Mouse (Mus musculus): ENCODE results near the gene Elmo2. TPM values are rescaled to one million over a fixed set of nuclear protein-coding genes. Genes with fewer than 3 reads are reported as not detected.

The Elmo2 gene
- polyA plus RNA-seq, 1 experiment from 2014 or later: 70.6 TPM

- no peaks in the 10 kb centered on the region for H3K9me3 ChIP-seq (ENCODE audit: control insufficient read depth, low read length)
Measured at GRCm38 (mm10) chr2:165311577-165311976, 14.7 kb downstream of the Elmo2 start.

GRCm38 (mm10) chr2:165310818-165311425 is 15.4 kb downstream of the Elmo2 start:
- Histone ChIP-seq H3K9ac (ENCODE audit: low read depth, low read length) (no peak overlapping the region; the same call in 1 of the 2 replicates), H3K27me3 (replicated peaks; ENCODE audit: control insufficient read depth, insufficient read depth, low read length) (no peaks in the 10 kb centered on the region), H3K9me3 (ENCODE audit: control insufficient read depth, low read length) (no peaks in the 10 kb centered on the region), H3K4me3 (ENCODE audit: low read depth, low read length) (no peak overlapping the region), H3K4me1 (ENCODE audit: control insufficient read depth, insufficient read depth, low read length) (no peaks in the 10 kb centered on the region), H3K27ac (replicated peaks; ENCODE audit: low read depth, low read length) (no peak overlapping the region), H3K36me3 (ENCODE audit: control insufficient read depth, insufficient read depth, low read length) (peaks cover 93% of the 10 kb centered on the region), H3K4me2 (ENCODE audit: low read depth, low read length) (no peak overlapping the region)
- WGBS: 50% methylated on average over 13 of the region's 13 CpGs
- no peak for ATAC-seq (ENCODE audit: low read depth)
- DNase-seq (ENCODE audit: low spot score): no peak

More at GRCm38 (mm10) chr2:165311577-165311976, 14.7 kb downstream of the Elmo2 start:
- WGBS: 84% methylated on average over 12 of the region's 12 CpGs
- Histone ChIP-seq H3K4me1 (ENCODE audit: control insufficient read depth, insufficient read depth, low read length) (peaks cover under 1% of the 10 kb centered on the region), H3K4me2 (ENCODE audit: low read depth, low read length) (no peak overlapping the region), H3K36me3 (ENCODE audit: control insufficient read depth, insufficient read depth, low read length) (peaks cover 97% of the 10 kb centered on the region), H3K27ac (replicated peaks; ENCODE audit: low read depth, low read length) (no peak overlapping the region), H3K27me3 (replicated peaks; ENCODE audit: control insufficient read depth, insufficient read depth, low read length) (no peaks in the 10 kb centered on the region), H3K4me3 (ENCODE audit: low read depth, low read length) (no peak overlapping the region), H3K9ac (ENCODE audit: low read depth, low read length) (no peak overlapping the region)
- DNase-seq (ENCODE audit: low spot score): no peak
- ATAC-seq (ENCODE audit: low read depth): no peak

GRCm38 (mm10) chr2:165307801-165308200 is 18.5 kb downstream of the Elmo2 start:
- H3K9ac ChIP-seq (ENCODE audit: low read depth, low read length): no peak overlapping the region
- H3K36me3 ChIP-seq (ENCODE audit: control insufficient read depth, insufficient read depth, low read length): peaks cover 92% of the 10 kb centered on the region
- H3K9me3 ChIP-seq (ENCODE audit: control insufficient read depth, low read length): no peaks in the 10 kb centered on the region
- no peaks in the 10 kb centered on the region for H3K27me3 ChIP-seq (replicated peaks; ENCODE audit: control insufficient read depth, insufficient read depth, low read length)
- no peaks in the 10 kb centered on the region for H3K4me1 ChIP-seq (ENCODE audit: control insufficient read depth, insufficient read depth, low read length)
- DNase-seq (ENCODE audit: low spot score): no peak
- H3K27ac ChIP-seq (replicated peaks; ENCODE audit: low read depth, low read length): no peak overlapping the region
- no peak overlapping the region for H3K4me2 ChIP-seq (ENCODE audit: low read depth, low read length)
- 91% methylated on average over 6 of the region's 6 CpGs for WGBS
- no peak overlapping the region for H3K4me3 ChIP-seq (ENCODE audit: low read depth, low read length)
- no peak for ATAC-seq (ENCODE audit: low read depth)

GRCm38 (mm10) chr2:165305438-165305837 is 20.8 kb downstream of the Elmo2 start:
- H3K4me2 ChIP-seq (ENCODE audit: low read depth, low read length): no peak overlapping the region
- H3K9ac ChIP-seq (ENCODE audit: low read depth, low read length): no peak overlapping the region
- no peaks in the 10 kb centered on the region for H3K9me3 ChIP-seq (ENCODE audit: control insufficient read depth, low read length)
- DNase-seq (ENCODE audit: low spot score) (no peak), ATAC-seq (ENCODE audit: low read depth) (no peak)
- WGBS: 94% methylated on average over 8 of the region's 8 CpGs
- H3K27ac ChIP-seq (replicated peaks; ENCODE audit: low read depth, low read length): no peak overlapping the region
- H3K4me1 ChIP-seq (ENCODE audit: control insufficient read depth, insufficient read depth, low read length): no peaks in the 10 kb centered on the region
- H3K4me3 ChIP-seq (ENCODE audit: low read depth, low read length): no peak overlapping the region
- no peaks in the 10 kb centered on the region for H3K27me3 ChIP-seq (replicated peaks; ENCODE audit: control insufficient read depth, insufficient read depth, low read length)
- peaks cover 91% of the 10 kb centered on the region for H3K36me3 ChIP-seq (ENCODE audit: control insufficient read depth, insufficient read depth, low read length)

- Histone ChIP-seq H3K4me2 (ENCODE audit: low read depth, low read length) (no peak overlapping the region), H3K9ac (ENCODE audit: low read depth, low read length) (no peak overlapping the region), H3K4me1 (ENCODE audit: control insufficient read depth, insufficient read depth, low read length) (no peaks in the 10 kb centered on the region), H3K9me3 (ENCODE audit: control insufficient read depth, low read length) (no peaks in the 10 kb centered on the region), H3K4me3 (ENCODE audit: low read depth, low read length) (no peak overlapping the region), H3K36me3 (ENCODE audit: control insufficient read depth, insufficient read depth, low read length) (peaks cover 90% of the 10 kb centered on the region), H3K27me3 (replicated peaks; ENCODE audit: control insufficient read depth, insufficient read depth, low read length) (no peaks in the 10 kb centered on the region), H3K27ac (replicated peaks; ENCODE audit: low read depth, low read length) (no peak overlapping the region)
- DNase-seq (ENCODE audit: low spot score) (no peak), ATAC-seq (ENCODE audit: low read depth) (no peak)
- 86% methylated on average over 17 of the region's 19 CpGs for WGBS
Measured at GRCm38 (mm10) chr2:165304819-165305218, 21.5 kb downstream of the Elmo2 start.

GRCm38 (mm10) chr2:165303354-165304012 is 22.8 kb downstream of the Elmo2 start:
- ATAC-seq (ENCODE audit: low read depth): no peak
- 89% methylated on average over 6 of the region's 6 CpGs for WGBS

GRCm38 (mm10) chr2:165301409-165301808 is 24.9 kb downstream of the Elmo2 start:
- H3K9ac ChIP-seq (ENCODE audit: low read depth, low read length): no peak overlapping the region
- H3K9me3 ChIP-seq (ENCODE audit: control insufficient read depth, low read length): no peaks in the 10 kb centered on the region
- H3K27me3 ChIP-seq (replicated peaks; ENCODE audit: control insufficient read depth, insufficient read depth, low read length): no peaks in the 10 kb centered on the region
- peaks cover 81% of the 10 kb centered on the region for H3K36me3 ChIP-seq (ENCODE audit: control insufficient read depth, insufficient read depth, low read length)
- WGBS: 67% methylated on average over 3 of the region's 3 CpGs
- no peak for ATAC-seq (ENCODE audit: low read depth)
- H3K4me2 ChIP-seq (ENCODE audit: low read depth, low read length): no peak overlapping the region
- no peak for DNase-seq (ENCODE audit: low spot score)
- H3K4me3 ChIP-seq (ENCODE audit: low read depth, low read length): no peak overlapping the region
- H3K27ac ChIP-seq (replicated peaks; ENCODE audit: low read depth, low read length): no peak overlapping the region
- no peaks in the 10 kb centered on the region for H3K4me1 ChIP-seq (ENCODE audit: control insufficient read depth, insufficient read depth, low read length)

More at GRCm38 (mm10) chr2:165303354-165304012, 22.8 kb downstream of the Elmo2 start:
- H3K27me3 ChIP-seq (replicated peaks; ENCODE audit: control insufficient read depth, insufficient read depth, low read length): no peaks in the 10 kb centered on the region
- H3K4me1 ChIP-seq (ENCODE audit: control insufficient read depth, insufficient read depth, low read length): no peaks in the 10 kb centered on the region
- DNase-seq (ENCODE audit: low spot score): no peak
- no peak overlapping the region for H3K4me2 ChIP-seq (ENCODE audit: low read depth, low read length)
- H3K4me3 ChIP-seq (ENCODE audit: low read depth, low read length): no peak overlapping the region
- H3K9me3 ChIP-seq (ENCODE audit: control insufficient read depth, low read length): no peaks in the 10 kb centered on the region
- H3K36me3 ChIP-seq (ENCODE audit: control insufficient read depth, insufficient read depth, low read length): peaks cover 80% of the 10 kb centered on the region
- H3K9ac ChIP-seq (ENCODE audit: low read depth, low read length): no peak overlapping the region
- no peak overlapping the region for H3K27ac ChIP-seq (replicated peaks; ENCODE audit: low read depth, low read length)

- H3K27ac ChIP-seq (replicated peaks; ENCODE audit: low read depth, low read length): no peak overlapping the region
- no peak for ATAC-seq (ENCODE audit: low read depth)
- H3K9ac ChIP-seq (ENCODE audit: low read depth, low read length): no peak overlapping the region
- H3K9me3 ChIP-seq (ENCODE audit: control insufficient read depth, low read length): no peaks in the 10 kb centered on the region
- no peak overlapping the region for H3K4me2 ChIP-seq (ENCODE audit: low read depth, low read length)
- 93% methylated on average over 6 of the region's 6 CpGs for WGBS
- no peak for DNase-seq (ENCODE audit: low spot score)
- H3K27me3 ChIP-seq (replicated peaks; ENCODE audit: control insufficient read depth, insufficient read depth, low read length): no peaks in the 10 kb centered on the region
- H3K4me3 ChIP-seq (ENCODE audit: low read depth, low read length): no peak overlapping the region
- no peaks in the 10 kb centered on the region for H3K4me1 ChIP-seq (ENCODE audit: control insufficient read depth, insufficient read depth, low read length)
- H3K36me3 ChIP-seq (ENCODE audit: control insufficient read depth, insufficient read depth, low read length): peaks cover 86% of the 10 kb centered on the region
Measured at GRCm38 (mm10) chr2:165300885-165301284, 25.4 kb downstream of the Elmo2 start.

- Histone ChIP-seq H3K4me2 (ENCODE audit: low read depth, low read length) (no peak overlapping the region), H3K27me3 (replicated peaks; ENCODE audit: control insufficient read depth, insufficient read depth, low read length) (no peaks in the 10 kb centered on the region), H3K9ac (ENCODE audit: low read depth, low read length) (no peak overlapping the region), H3K36me3 (ENCODE audit: control insufficient read depth, insufficient read depth, low read length) (peaks cover 86% of the 10 kb centered on the region), H3K4me1 (ENCODE audit: control insufficient read depth, insufficient read depth, low read length) (no peaks in the 10 kb centered on the region), H3K4me3 (ENCODE audit: low read depth, low read length) (no peak overlapping the region), H3K27ac (replicated peaks; ENCODE audit: low read depth, low read length) (no peak overlapping the region), H3K9me3 (ENCODE audit: control insufficient read depth, low read length) (no peaks in the 10 kb centered on the region)
- 83% methylated on average over 8 of the region's 8 CpGs for WGBS
- ATAC-seq (ENCODE audit: low read depth) (no peak), DNase-seq (ENCODE audit: low spot score) (no peak)
Measured at GRCm38 (mm10) chr2:165300424-165300823, 25.9 kb downstream of the Elmo2 start.

All from embryonic facial prominence, embryonic 14.5 days (tissue).